Mouse (Mus musculus): ENCODE results near the gene Siglecg.

- TF ChIP-seq CTCF (IDR thresholded peaks at IDR 0.05; ENCODE audit: low read depth) (no peak), EP300 (IDR thresholded peaks at IDR 0.05; ENCODE audit: low read depth) (no peak)
These were observed 54.8 kb downstream of the Siglecg start, which contains the start of gene Vsig10l for GRCm38 (mm10) chr7:43462851-43463250.
